Mouse (Mus musculus): Measurements from ENCODE around the gene Supt20.

Supt20 gene

GRCm38 (mm10) chr3:54692202-54693055 is at the start of gene Supt20:
Supt20 (plus strand) TSS chr3:54692807.
- peak; percentile 92 for DNase-seq (ENCODE audit: low spot score)

GRCm38 (mm10) chr3:54642851-54643250 is 49.8 kb upstream of the Supt20 start:
- DNase-seq (ENCODE audit: low spot score): no peak

DNA sequence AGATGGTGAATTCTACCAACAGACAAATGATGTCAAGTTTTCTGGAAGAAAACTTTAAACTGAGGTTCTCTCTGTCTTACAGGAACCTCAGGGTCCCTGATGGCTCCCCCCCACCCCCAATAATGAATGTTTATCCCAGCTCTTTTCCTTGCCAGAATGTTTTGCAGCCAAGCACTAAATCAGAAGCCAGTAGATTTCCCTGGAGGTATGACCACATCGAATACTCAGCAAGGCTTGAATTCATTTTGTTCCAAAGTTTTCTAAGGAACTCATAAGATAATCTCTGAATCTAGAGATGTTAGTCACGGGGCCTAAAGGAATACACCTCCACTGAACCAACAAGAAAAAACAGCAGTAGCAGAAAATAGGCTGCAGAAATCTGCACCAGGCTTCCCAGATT is 45.0 kb upstream of the Supt20 start:
- no peak for DNase-seq (ENCODE audit: low spot score)

GRCm38 (mm10) chr3:54651576-54651975 is 41.0 kb upstream of the Supt20 start:
- no peak for DNase-seq (ENCODE audit: low spot score)

- DNase-seq (ENCODE audit: low spot score): no peak
Observed at GRCm38 (mm10) chr3:54654169-54654568, 38.4 kb upstream of the Supt20 start.

DNA sequence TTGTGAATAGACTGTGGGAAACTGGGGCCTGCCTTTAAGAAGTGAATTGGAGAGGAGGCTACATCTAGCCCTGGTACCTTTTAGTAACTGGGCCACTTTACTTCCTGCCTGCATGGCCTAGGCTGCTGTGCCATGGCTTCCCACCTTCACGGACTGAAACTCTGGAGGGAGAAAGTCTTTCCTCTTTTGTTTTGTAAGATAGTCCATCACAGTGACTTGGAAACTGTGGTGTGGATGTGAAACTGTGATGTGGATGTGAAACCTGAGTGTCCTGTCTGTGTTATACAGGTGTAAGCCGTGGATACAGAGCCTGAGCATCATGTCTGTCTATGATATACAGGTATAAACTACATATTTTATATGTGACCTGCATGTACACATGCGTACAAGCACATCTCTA is 35.5 kb upstream of the Supt20 start:
- no peak for DNase-seq (ENCODE audit: low spot score)

- no peak for DNase-seq (ENCODE audit: low spot score)
Observed at GRCm38 (mm10) chr3:54657888-54658626, 34.5 kb upstream of the Supt20 start.

DNA sequence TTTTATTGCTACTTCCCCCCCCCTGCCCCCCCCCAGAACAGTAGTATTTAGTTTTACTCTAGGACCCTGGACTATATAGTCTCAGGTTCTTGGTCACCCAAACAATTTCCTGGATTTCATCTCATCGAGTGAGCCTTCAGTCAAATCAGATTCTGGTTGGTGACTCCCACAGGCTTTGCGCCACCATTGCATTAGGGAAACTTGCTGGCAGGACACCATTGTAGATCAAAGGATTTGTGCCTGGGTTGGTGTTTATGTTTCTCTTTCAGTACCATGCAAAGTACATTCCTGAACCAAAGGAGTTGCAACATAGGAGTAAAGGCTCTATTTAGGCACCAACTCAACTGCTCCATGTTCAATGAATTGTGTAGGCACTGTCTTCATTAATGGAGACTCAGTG is 32.9 kb upstream of the Supt20 start:
- no peak for DNase-seq (ENCODE audit: low spot score)

DNA sequence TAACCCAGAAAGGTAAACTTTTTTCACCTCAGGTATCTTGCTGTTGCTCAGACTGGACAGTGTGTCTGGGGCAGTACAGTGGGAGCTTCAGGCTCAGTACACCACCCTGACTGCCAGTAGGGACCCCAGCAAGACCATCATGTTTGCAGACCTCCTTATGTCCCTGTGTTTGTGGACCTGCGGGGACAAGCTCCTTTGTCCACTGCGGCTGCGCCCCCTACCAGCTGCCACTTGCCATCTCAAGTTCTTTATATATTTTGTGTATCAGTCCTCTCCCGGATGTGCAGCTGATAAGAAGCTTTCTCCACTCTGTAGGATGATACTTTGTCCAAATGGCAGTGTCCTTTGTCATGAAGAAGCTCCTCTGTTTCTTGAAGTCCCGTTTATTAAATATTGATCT is 30.2 kb upstream of the Supt20 start:
- DNase-seq (ENCODE audit: low spot score): no peak

DNA sequence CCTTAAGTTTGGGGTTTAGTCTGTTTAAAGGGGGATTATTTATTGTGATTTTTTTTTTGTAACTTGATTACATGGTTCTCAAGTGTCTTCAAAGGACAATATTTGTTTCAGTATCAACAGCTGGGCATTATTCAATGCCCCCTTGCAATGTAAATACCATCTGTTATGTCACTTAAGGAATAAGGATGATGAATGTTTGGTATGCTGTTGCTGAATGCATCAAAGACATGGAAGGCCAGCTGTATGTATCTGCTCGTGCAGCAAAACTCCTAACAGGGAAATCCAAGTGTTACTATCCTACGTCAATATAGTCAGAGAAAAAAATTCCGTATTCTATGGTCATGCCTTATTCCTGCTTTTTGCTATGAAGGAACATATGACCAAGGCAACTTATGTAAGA is 24.5 kb upstream of the Supt20 start:
- no peak for DNase-seq (ENCODE audit: low spot score)

DNA sequence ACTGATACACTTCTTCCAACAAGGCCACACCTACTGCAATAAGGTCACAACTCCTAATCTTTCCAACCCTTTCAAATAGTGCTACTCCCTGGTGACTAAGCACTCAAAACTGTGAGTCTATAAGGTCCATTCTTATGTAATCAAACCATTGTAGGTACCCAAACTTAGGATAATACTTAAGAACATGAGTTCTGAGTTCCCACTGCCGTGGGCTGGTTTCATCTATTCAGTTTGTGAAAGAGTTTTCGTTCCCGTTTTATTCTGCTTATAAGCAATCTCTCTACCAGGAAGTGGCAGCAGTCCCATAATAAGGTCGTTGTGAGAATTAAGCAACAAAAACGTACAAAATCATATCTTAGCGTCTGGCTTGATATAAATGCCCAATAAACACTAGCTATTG is 23.9 kb upstream of the Supt20 start:
- DNase-seq (ENCODE audit: low spot score): no peak

DNA sequence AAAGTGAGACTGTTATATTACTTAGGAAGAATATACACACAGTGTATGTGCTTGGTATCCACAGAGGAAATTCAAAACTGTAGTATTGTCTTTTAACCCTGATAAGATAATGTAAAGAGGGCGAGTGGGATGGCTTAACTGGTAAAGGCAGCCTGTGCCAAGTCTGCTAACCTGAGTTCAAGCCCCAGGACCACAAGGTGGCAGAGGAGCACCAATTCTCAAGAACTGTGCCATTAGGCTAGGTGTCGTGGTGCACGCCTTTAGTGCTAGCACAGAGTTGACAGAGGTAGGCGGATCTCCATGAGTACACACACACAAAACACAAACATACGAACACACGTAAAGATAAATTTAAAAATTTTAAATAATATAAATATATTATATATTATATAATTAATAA is 23.0 kb upstream of the Supt20 start:
- DNase-seq (ENCODE audit: low spot score): no peak

- no peak for DNase-seq (ENCODE audit: low spot score)
Observed at GRCm38 (mm10) chr3:54672111-54672510, 20.5 kb upstream of the Supt20 start.

- DNase-seq (ENCODE audit: low spot score): peak; percentile 46
Observed at GRCm38 (mm10) chr3:54672557-54673529, 19.8 kb upstream of the Supt20 start.

- DNase-seq (ENCODE audit: low spot score): no peak
Observed at GRCm38 (mm10) chr3:54676818-54677217, 15.8 kb upstream of the Supt20 start.

GRCm38 (mm10) chr3:54681310-54682204 is 11.1 kb upstream of the Supt20 start:
- DNase-seq (ENCODE audit: low spot score): no peak

GRCm38 (mm10) chr3:54685202-54685601 is 7.4 kb upstream of the Supt20 start:
- no peak for DNase-seq (ENCODE audit: low spot score)

GRCm38 (mm10) chr3:54687245-54687644 is 5.4 kb upstream of the Supt20 start:
- peak; percentile 28 for DNase-seq (ENCODE audit: low spot score)

- no peak for DNase-seq (ENCODE audit: low spot score)
Observed at GRCm38 (mm10) chr3:54689091-54689490, 3.5 kb upstream of the Supt20 start.

DNA sequence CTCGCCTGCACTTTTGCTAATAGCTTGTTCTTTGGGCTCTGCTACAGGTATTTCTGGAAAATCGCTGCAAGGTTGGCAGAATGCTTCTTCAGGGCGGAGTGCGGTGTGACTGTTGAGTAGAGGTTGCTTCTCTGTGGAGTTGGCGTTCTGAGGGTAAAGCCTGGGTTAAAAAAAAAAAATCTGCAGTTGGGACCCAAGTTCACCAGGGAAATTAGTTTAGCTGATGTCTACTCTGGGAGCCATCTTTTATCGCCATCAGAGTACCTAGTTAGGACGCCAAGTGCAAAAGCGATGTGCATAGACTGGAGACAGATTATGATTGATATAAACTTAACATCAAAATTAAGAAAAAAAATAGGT is 429 bp downstream of the Supt20 start:
- DNase-seq (ENCODE audit: low spot score): no peak

DNA sequence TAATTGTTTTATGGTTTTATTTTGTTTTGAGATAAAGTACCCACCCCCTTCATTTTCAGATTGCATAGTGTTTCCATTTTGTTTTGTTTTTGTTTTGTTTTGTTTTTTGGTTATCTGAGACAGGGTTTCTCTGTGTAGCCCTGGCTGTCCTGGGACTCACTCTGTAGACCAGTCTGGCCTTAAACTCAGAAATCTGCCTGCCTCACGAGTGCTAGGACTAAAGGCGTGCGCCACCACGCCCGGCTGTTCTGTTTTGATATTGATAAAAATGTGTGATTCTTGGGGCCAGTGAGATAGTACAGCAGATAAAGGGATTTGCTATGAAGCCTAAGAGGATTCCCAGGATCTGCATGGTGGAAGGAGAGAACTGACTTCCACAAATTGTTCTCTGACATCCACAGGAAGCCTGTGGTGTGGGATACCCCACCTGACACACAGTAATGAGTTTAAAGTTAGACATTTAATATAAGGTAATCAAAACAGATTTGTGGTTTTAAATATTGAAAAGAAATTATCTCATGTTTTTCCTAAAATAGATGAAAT is 7.2 kb downstream of the Supt20 start:
- DNase-seq (ENCODE audit: low spot score): no peak
